Mouse (Mus musculus): ENCODE results near the gene Trappc6a. TPM values are rescaled to one million over a fixed set of nuclear protein-coding genes. Genes with fewer than 3 reads are reported as not detected.

Trappc6a gene
- polyA plus RNA-seq, 1 experiment from 2014 or later: 31.7 TPM

DNA sequence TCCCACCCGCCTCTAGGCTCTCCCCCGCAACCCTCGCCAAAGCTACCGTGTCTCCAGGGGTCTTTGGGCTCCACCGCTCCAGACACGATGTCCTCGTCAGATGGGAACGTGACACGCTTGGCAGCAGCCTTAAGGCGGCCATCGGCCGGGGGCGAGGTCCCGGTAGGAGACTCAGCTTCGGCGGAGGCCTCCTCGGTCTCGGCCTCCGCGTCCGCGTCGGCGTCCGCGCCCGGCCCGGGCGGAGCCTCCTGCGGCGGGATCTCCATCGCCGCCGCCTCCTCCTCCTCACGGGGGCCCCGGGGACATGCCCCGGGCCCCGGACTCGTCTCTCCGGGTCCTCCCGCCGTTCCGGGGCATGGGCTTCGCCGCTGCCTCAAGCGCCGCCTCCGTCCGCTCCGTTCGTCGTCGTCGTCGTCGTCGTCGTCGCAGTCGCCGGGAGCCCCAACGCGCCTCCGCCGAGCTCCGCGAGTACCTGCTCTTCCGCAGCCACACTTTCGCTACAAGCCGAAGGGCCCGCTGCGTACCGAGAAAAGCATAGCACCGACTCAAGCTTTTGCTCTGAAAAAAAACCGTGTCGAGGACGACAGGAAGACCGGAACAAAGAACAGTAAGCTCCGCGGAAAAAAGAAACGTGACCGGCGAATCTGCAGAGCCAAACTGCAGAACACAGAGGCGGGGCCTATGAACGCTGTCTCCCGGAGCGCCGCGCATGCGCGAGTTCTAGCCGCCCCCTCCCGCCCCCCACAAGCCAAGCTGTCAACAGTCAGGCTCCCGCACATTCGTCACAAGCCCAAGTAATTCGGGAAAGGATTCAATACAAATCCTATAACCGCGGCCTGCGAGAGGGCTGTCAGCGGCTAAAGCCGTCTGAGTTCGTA is 53.8 kb downstream of the Trappc6a start:
- peak; percentile 90 for ATAC-seq (ENCODE audit: low read depth)
- Histone ChIP-seq H3K36me3 (ENCODE audit: control insufficient read depth, insufficient read depth, low read length) (peaks cover 7% of the 10 kb centered on the region; the same call in 1 of the 2 replicates), H3K9ac (replicated peaks; ENCODE audit: low read depth, low read length) (peak overlapping the region; percentile 87), H3K4me3 (ENCODE audit: low read depth, low read length) (peak overlapping the region; percentile 91), H3K27ac (ENCODE audit: low read depth, low read length) (peak overlapping the region; percentile 94), H3K4me2 (ENCODE audit: low read depth, low read length) (peak overlapping the region; percentile 75), H3K9me3 (ENCODE audit: control insufficient read depth, low read length) (no peaks in the 10 kb centered on the region), H3K27me3 (ENCODE audit: control insufficient read depth, insufficient read depth, low read length) (no peaks in the 10 kb centered on the region), H3K4me1 (ENCODE audit: control insufficient read depth, insufficient read depth, low read length) (peaks cover 28% of the 10 kb centered on the region)
- WGBS: under 1% methylated on average over 93 of the region's 102 CpGs

DNA sequence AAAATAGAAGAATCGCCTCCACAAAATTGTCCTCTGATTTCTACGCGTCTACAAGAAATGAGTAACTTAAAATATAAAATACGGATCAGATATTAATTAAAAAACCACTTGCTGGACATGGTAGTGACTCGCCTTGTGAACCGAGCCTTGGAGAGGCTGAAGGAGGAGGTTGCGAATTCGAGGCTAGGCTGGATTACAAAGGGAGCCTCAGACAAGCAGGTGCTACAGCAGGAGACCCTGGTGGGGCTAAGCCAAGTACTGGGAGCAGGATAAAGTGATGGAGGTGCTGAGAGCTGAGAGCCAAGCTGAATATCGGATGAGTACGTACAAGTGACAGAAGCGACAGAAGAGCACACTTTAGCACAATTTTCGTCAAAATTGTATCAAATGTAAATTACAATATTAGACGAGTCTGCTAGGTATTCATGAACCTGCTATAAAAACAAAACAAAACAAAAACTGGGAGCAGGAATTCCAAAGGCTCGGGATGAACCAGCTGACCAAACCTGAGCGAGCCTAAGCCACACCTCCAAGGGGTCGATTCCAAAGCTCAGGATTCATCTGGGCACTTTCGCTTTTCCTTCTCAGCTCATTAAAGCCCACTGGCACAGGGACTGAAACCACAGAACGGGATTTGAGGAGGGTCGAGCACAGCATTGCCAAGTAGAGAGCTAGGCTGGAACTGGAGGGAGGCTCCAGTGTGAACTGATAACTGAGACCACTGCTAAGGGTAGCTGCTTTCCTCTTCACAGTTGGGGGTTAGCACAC is 54.6 kb downstream of the Trappc6a start, which contains the start of gene Ppp1r37:
TSS of gene Ppp1r37 (minus strand) at position 434 of the 768 bp plus-strand sequence.
- peaks cover 28% of the 10 kb centered on the region for H3K4me1 ChIP-seq (ENCODE audit: control insufficient read depth, insufficient read depth, low read length)
- no peaks in the 10 kb centered on the region for H3K27me3 ChIP-seq (ENCODE audit: control insufficient read depth, insufficient read depth, low read length)
- peak within 1 kb of the TSS; percentile 87 for H3K9ac ChIP-seq (replicated peaks; ENCODE audit: low read depth, low read length)
- H3K27ac ChIP-seq (ENCODE audit: low read depth, low read length): peak within 1 kb of the TSS; percentile 94
- H3K36me3 ChIP-seq (ENCODE audit: control insufficient read depth, insufficient read depth, low read length): peaks cover 7% of the 10 kb centered on the region; the same call in 1 of the 2 replicates
- peak within 1 kb of the TSS; percentile 91 for H3K4me3 ChIP-seq (ENCODE audit: low read depth, low read length)
- ATAC-seq (ENCODE audit: low read depth): peak; percentile 44
- no peaks in the 10 kb centered on the region for H3K9me3 ChIP-seq (ENCODE audit: control insufficient read depth, low read length)
- whole genome bisulfite sequencing: 3% methylated on average over 19 of the region's 19 CpGs
- peak within 1 kb of the TSS; percentile 75 for H3K4me2 ChIP-seq (ENCODE audit: low read depth, low read length)

DNA sequence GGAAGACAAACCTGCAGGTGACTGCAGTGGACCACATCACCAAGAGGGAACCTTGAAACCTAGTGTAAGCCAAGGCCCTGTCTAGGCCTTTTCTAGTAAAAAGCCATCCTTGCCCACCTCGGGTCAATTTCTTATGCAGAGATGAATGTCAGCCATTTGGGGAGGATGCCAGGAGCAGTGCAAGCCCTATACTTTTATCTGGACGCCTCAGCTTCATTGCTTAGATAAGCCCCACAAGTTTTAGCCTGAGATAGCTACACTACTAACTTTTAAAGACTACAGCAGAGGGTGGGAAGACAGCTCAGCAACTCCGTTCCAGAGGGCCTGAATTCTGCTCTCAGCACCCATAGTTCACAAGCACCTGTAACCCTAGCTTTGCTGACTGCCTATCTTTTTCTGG is 55.7 kb downstream of the Trappc6a start:
- no peaks in the 10 kb centered on the region for H3K9me3 ChIP-seq (ENCODE audit: control insufficient read depth, low read length)
- H3K9ac ChIP-seq (replicated peaks; ENCODE audit: low read depth, low read length): no peak overlapping the region
- no peak for ATAC-seq (ENCODE audit: low read depth)
- WGBS: 89% methylated on average over 3 of the region's 3 CpGs
- H3K36me3 ChIP-seq (ENCODE audit: control insufficient read depth, insufficient read depth, low read length): peaks cover 7% of the 10 kb centered on the region; the same call in 1 of the 2 replicates
- peaks cover 22% of the 10 kb centered on the region for H3K4me1 ChIP-seq (ENCODE audit: control insufficient read depth, insufficient read depth, low read length)
- no peak overlapping the region for H3K4me2 ChIP-seq (ENCODE audit: low read depth, low read length)
- H3K27ac ChIP-seq (ENCODE audit: low read depth, low read length): no peak overlapping the region
- H3K27me3 ChIP-seq (ENCODE audit: control insufficient read depth, insufficient read depth, low read length): no peaks in the 10 kb centered on the region
- no peak overlapping the region for H3K4me3 ChIP-seq (ENCODE audit: low read depth, low read length)

DNA sequence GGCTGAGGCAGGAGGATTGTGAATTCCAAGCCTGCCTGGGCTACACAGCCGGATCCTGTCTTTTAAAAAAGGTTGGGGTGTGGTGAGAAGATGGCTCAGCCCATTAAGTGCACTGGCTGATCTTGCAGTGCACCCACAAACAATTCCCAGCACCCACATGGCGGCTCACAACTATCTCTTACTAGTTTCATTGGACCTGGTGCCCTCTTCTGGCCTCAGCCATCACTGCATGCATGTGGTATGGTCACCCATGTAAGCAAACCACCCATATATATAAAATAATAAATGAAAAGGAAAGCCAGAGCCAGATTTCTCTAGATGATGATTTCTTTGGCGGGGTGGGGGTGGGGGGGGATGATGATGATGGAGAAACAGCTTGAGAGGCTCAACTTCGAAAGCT is 56.3 kb downstream of the Trappc6a start:
- Histone ChIP-seq H3K36me3 (ENCODE audit: control insufficient read depth, insufficient read depth, low read length) (peaks cover 7% of the 10 kb centered on the region; the same call in 1 of the 2 replicates), H3K4me3 (ENCODE audit: low read depth, low read length) (no peak overlapping the region), H3K27me3 (ENCODE audit: control insufficient read depth, insufficient read depth, low read length) (no peaks in the 10 kb centered on the region), H3K9me3 (ENCODE audit: control insufficient read depth, low read length) (no peaks in the 10 kb centered on the region), H3K4me2 (ENCODE audit: low read depth, low read length) (no peak overlapping the region), H3K9ac (replicated peaks; ENCODE audit: low read depth, low read length) (no peak overlapping the region), H3K4me1 (ENCODE audit: control insufficient read depth, insufficient read depth, low read length) (peaks cover 17% of the 10 kb centered on the region), H3K27ac (ENCODE audit: low read depth, low read length) (no peak overlapping the region)
- WGBS: 89% methylated on average over 4 of the region's 4 CpGs
- no peak for ATAC-seq (ENCODE audit: low read depth)

Other genes with a start within 250 kb of the Trappc6a start
- gene Vasp, start 236.6 kb upstream of the Trappc6a start, polyA plus RNA-seq (2014; fragmentation: Nextera tagmentation; extraction: Ambion mirVana): 17.4 and 40.9 TPM in 2 replicates
- 0.66 and 0.75 TPM in 2 replicates for gene Ppm1n, start 228.3 kb upstream of the Trappc6a start, polyA plus RNA-seq (2014; fragmentation: Nextera tagmentation; extraction: Ambion mirVana)
- gene Rtn2, start 225.8 kb upstream of the Trappc6a start, polyA plus RNA-seq (2014; fragmentation: Nextera tagmentation; extraction: Ambion mirVana): 115 and 118 TPM in 2 replicates
- not detected in 2 replicates for gene Fosb, start 198.3 kb upstream of the Trappc6a start, polyA plus RNA-seq (2014; fragmentation: Nextera tagmentation; extraction: Ambion mirVana)
- gene Ercc1, start 163.6 kb upstream of the Trappc6a start, polyA plus RNA-seq (2014; fragmentation: Nextera tagmentation; extraction: Ambion mirVana): 90.4 and 98.9 TPM in 2 replicates
- 19.1 and 21.5 TPM in 2 replicates for gene Cd3eap, start 148.9 kb upstream of the Trappc6a start, polyA plus RNA-seq (2014; fragmentation: Nextera tagmentation; extraction: Ambion mirVana)
- gene Ppp1r13l, start 148.6 kb upstream of the Trappc6a start, polyA plus RNA-seq (2014; fragmentation: Nextera tagmentation; extraction: Ambion mirVana): 1.4 and 1.7 TPM in 2 replicates
- 11.4 TPM in 2 replicates for gene Ercc2, start 126.4 kb upstream of the Trappc6a start, polyA plus RNA-seq (2014; fragmentation: Nextera tagmentation; extraction: Ambion mirVana)
- 1.1 and 2.1 TPM in 2 replicates for gene Klc3, start 104.3 kb upstream of the Trappc6a start, polyA plus RNA-seq (2014; fragmentation: Nextera tagmentation; extraction: Ambion mirVana)
- gene Ckm, start 103.6 kb upstream of the Trappc6a start, polyA plus RNA-seq (2014; fragmentation: Nextera tagmentation; extraction: Ambion mirVana): 0.63 and 2.0 TPM in 2 replicates
- 17.0 and 19.2 TPM in 2 replicates for gene Mark4, start 49.6 kb upstream of the Trappc6a start, polyA plus RNA-seq (2014; fragmentation: Nextera tagmentation; extraction: Ambion mirVana)
- 0.71 TPM in 2 replicates for gene Exoc3l2, start 45.1 kb upstream of the Trappc6a start, polyA plus RNA-seq (2014; fragmentation: Nextera tagmentation; extraction: Ambion mirVana)
- gene Bloc1s3, start within 50 bp of the Trappc6a start, polyA plus RNA-seq (2014; fragmentation: Nextera tagmentation; extraction: Ambion mirVana): 2.8 and 3.2 TPM in 2 replicates
- gene Nkpd1, start 9.4 kb downstream of the Trappc6a start, polyA plus RNA-seq (2014; fragmentation: Nextera tagmentation; extraction: Ambion mirVana): 0.52 and 1.2 TPM in 2 replicates
- 8.1 and 15.8 TPM in 2 replicates for gene Ppp1r37, start 54.7 kb downstream of the Trappc6a start, polyA plus RNA-seq (2014; fragmentation: Nextera tagmentation; extraction: Ambion mirVana)
- 0.13 and 0.27 TPM in 2 replicates for gene Zfp296, start 68.9 kb downstream of the Trappc6a start, polyA plus RNA-seq (2014; fragmentation: Nextera tagmentation; extraction: Ambion mirVana)
- gene Gemin7, start 69.2 kb downstream of the Trappc6a start, polyA plus RNA-seq (2014; fragmentation: Nextera tagmentation; extraction: Ambion mirVana): 150 and 153 TPM in 2 replicates
- 49.7 and 51.3 TPM in 2 replicates for gene Clasrp, start 96.1 kb downstream of the Trappc6a start, polyA plus RNA-seq (2014; fragmentation: Nextera tagmentation; extraction: Ambion mirVana)
- gene Relb, start 121.0 kb downstream of the Trappc6a start, polyA plus RNA-seq (2014; fragmentation: Nextera tagmentation; extraction: Ambion mirVana): 6.6 and 7.3 TPM in 2 replicates
- 142 and 147 TPM in 2 replicates for gene Clptm1, start 156.6 kb downstream of the Trappc6a start, polyA plus RNA-seq (2014; fragmentation: Nextera tagmentation; extraction: Ambion mirVana)
- gene Apoc2, start 169.5 kb downstream of the Trappc6a start, polyA plus RNA-seq (2014; fragmentation: Nextera tagmentation; extraction: Ambion mirVana): 1.4 TPM in 2 replicates
- gene Gm44805, start 173.0 kb downstream of the Trappc6a start, polyA plus RNA-seq (2014; fragmentation: Nextera tagmentation; extraction: Ambion mirVana): not detected in 2 replicates
- gene Apoc4, start 173.1 kb downstream of the Trappc6a start, polyA plus RNA-seq (2014; fragmentation: Nextera tagmentation; extraction: Ambion mirVana): 0.20 and 0.27 TPM in 2 replicates
- 3.0 and 3.2 TPM in 2 replicates for gene Apoc1, start 184.3 kb downstream of the Trappc6a start, polyA plus RNA-seq (2014; fragmentation: Nextera tagmentation; extraction: Ambion mirVana)
- 310 and 558 TPM in 2 replicates for gene Apoe, start 190.8 kb downstream of the Trappc6a start, polyA plus RNA-seq (2014; fragmentation: Nextera tagmentation; extraction: Ambion mirVana)
- gene Tomm40, start 207.0 kb downstream of the Trappc6a start, polyA plus RNA-seq (2014; fragmentation: Nextera tagmentation; extraction: Ambion mirVana): 121 and 124 TPM in 2 replicates
- 44.7 and 47.4 TPM in 2 replicates for gene Nectin2, start 242.1 kb downstream of the Trappc6a start, polyA plus RNA-seq (2014; fragmentation: Nextera tagmentation; extraction: Ambion mirVana)

Measured in neural tube, embryonic 14.5 days (tissue).